Mouse (Mus musculus) liver (tissue): ENCODE data around the gene Pi4ka.

Source experiments
- DNase-seq: peaks from one replicate; pipeline ENCODE4 v3.0.0-alpha.2; 2020; ENCODE audit warnings: mixed read lengths

The Pi4ka gene

GRCm38 (mm10) chr16:17405736-17406443 lies at the start of gene Pi4ka, which contains the start of gene Snap29:
Gene Pi4ka, minus strand, starts transcription at chr16:17406314.
Gene Snap29, plus strand, starts transcription at chr16:17405986.
- peak; percentile 100 for DNase-seq

GRCm38 (mm10) chr16:17452373-17452715 lies 46.2 kb upstream of the Pi4ka start:
- DNase-seq: peak; percentile 73

- peak; percentile 98 for DNase-seq
Observed at GRCm38 (mm10) chr16:17451541-17452372, 45.6 kb upstream of the Pi4ka start, which contains the start of gene Crkl. Gene Crkl, plus strand, starts transcription at chr16:17451987.

- no peak for DNase-seq
Observed at GRCm38 (mm10) chr16:17432576-17432975, 26.5 kb upstream of the Pi4ka start.

- no peak for DNase-seq
Observed at GRCm38 (mm10) chr16:17423021-17423420, 16.9 kb upstream of the Pi4ka start.

- peak; percentile 45 for DNase-seq
Observed at GRCm38 (mm10) chr16:17410209-17410608, 4.1 kb upstream of the Pi4ka start.

- DNase-seq: no peak
Observed at GRCm38 (mm10) chr16:17409046-17409445, 2.9 kb upstream of the Pi4ka start.

GRCm38 (mm10) chr16:17406512-17407231 lies 558 bp upstream of the Pi4ka start:
- DNase-seq: no peak

GRCm38 (mm10) chr16:17405271-17405696 lies 830 bp downstream of the Pi4ka start:
- peak; percentile 76 for DNase-seq

- DNase-seq: peak; percentile 32
Observed at GRCm38 (mm10) chr16:17402855-17403254, 3.3 kb downstream of the Pi4ka start.

- no peak for DNase-seq
Observed at GRCm38 (mm10) chr16:17392784-17393183, 13.3 kb downstream of the Pi4ka start.

- peak; percentile 7 for DNase-seq
Observed at GRCm38 (mm10) chr16:17383594-17384326, 22.4 kb downstream of the Pi4ka start.

GRCm38 (mm10) chr16:17382306-17382705 lies 23.8 kb downstream of the Pi4ka start:
- no peak for DNase-seq

GRCm38 (mm10) chr16:17358787-17359186 lies 47.3 kb downstream of the Pi4ka start:
- DNase-seq: no peak

- no peak for DNase-seq
Observed at GRCm38 (mm10) chr16:17356031-17356430, 50.1 kb downstream of the Pi4ka start.

- no peak for DNase-seq
Observed at GRCm38 (mm10) chr16:17346766-17347165, 59.3 kb downstream of the Pi4ka start.

- no peak for DNase-seq
Observed at GRCm38 (mm10) chr16:17345813-17346155, 60.3 kb downstream of the Pi4ka start.

GRCm38 (mm10) chr16:17345141-17345812 lies 60.8 kb downstream of the Pi4ka start:
- peak; percentile 6 for DNase-seq

- no peak for DNase-seq
Observed at GRCm38 (mm10) chr16:17341847-17342246, 64.3 kb downstream of the Pi4ka start.

GRCm38 (mm10) chr16:17340705-17341104 lies 65.4 kb downstream of the Pi4ka start:
- DNase-seq: no peak

GRCm38 (mm10) chr16:17339701-17340100 lies 66.4 kb downstream of the Pi4ka start:
- no peak for DNase-seq

- no peak for DNase-seq
Observed at GRCm38 (mm10) chr16:17336089-17336488, 70.0 kb downstream of the Pi4ka start.
